Mouse (Mus musculus): ENCODE results near the gene Spred2.

DNA sequence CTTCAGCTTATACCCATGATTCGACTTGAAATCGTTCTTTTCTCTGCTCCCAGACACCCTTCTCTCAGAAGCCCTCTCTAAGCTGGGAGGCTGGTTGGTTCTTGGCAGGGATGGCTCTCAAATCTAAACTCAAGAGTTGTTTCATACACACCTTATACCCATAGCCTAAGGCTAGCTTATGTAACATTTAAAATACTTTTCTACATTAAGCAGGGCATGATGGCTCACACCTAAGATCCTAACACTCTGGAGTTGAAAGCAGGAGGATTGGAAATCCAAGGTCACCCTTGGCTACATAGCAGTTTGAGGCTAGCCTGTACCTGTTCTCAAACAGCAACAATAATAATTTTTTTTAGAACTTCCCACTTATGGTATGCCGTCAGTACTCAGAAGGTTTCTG is 34.8 kb downstream of the Spred2 start:
- TF ChIP-seq CTCF (IDR thresholded peaks at IDR 0.05; ENCODE audit: low read depth) = no peak
- TF ChIP-seq EP300 (optimal IDR thresholded peaks at IDR 0.05) = no peak

Measured in stomach, postnatal 0 days (tissue).